Mouse (Mus musculus): Measurements from ENCODE around the gene B230104I21Rik. TPM values are rescaled to one million over a fixed set of nuclear protein-coding genes. Genes with fewer than 3 reads are reported as not detected.

B230104I21Rik gene
- polyA plus RNA-seq, 1 experiment = not detected

GRCm38 (mm10) chr4:154364752-154365151, 28.8 kb downstream of the B230104I21Rik start:
- 0 out of 2 replicates have a peak, but pooled peaks cover 2% of the 10 kb centered on the region for H3K4me1 ChIP-seq (ENCODE audit: control insufficient read depth, insufficient read depth, low read length)
- H3K27me3 ChIP-seq (replicated peaks; ENCODE audit: control insufficient read depth, insufficient read depth, low read length) = no peaks in the 10 kb centered on the region
- DNase-seq = no peak
- WGBS = 90% methylated on average over 2 of the region's 2 CpGs
- no peaks in the 10 kb centered on the region for H3K36me3 ChIP-seq (ENCODE audit: control insufficient read depth, insufficient read depth, low read length)
- no peak overlapping the region for H3K4me3 ChIP-seq (ENCODE audit: insufficient read depth, low read depth, low read length)
- no peak overlapping the region for H3K27ac ChIP-seq (ENCODE audit: insufficient read depth, low read depth, low read length)
- TF ChIP-seq POLR2A (IDR thresholded peaks at IDR 0.05; ENCODE audit: low read depth, low read length) = no peak
- no peak for TF ChIP-seq CTCF (conservative IDR thresholded peaks at IDR 0.05; ENCODE audit: insufficient read depth, insufficient read length, low read depth, low read length)

GRCm38 (mm10) chr4:154366836-154367235, 30.9 kb downstream of the B230104I21Rik start:
- Histone ChIP-seq H3K4me1 (ENCODE audit: control insufficient read depth, insufficient read depth, low read length) (no peaks in the 10 kb centered on the region), H3K36me3 (ENCODE audit: control insufficient read depth, insufficient read depth, low read length) (no peaks in the 10 kb centered on the region), H3K27me3 (replicated peaks; ENCODE audit: control insufficient read depth, insufficient read depth, low read length) (no peaks in the 10 kb centered on the region), H3K27ac (ENCODE audit: insufficient read depth, low read depth, low read length) (no peak overlapping the region), H3K4me3 (ENCODE audit: insufficient read depth, low read depth, low read length) (no peak overlapping the region)
- 82% methylated on average over 6 of the region's 6 CpGs for WGBS
- TF ChIP-seq CTCF (conservative IDR thresholded peaks at IDR 0.05; ENCODE audit: insufficient read depth, insufficient read length, low read depth, low read length) (no peak), POLR2A (IDR thresholded peaks at IDR 0.05; ENCODE audit: low read depth, low read length) (no peak)
- DNase-seq = no peak

- Histone ChIP-seq H3K27ac (ENCODE audit: insufficient read depth, low read depth, low read length) (no peak overlapping the region), H3K36me3 (ENCODE audit: control insufficient read depth, insufficient read depth, low read length) (no peaks in the 10 kb centered on the region), H3K4me3 (ENCODE audit: insufficient read depth, low read depth, low read length) (no peak overlapping the region), H3K27me3 (replicated peaks; ENCODE audit: control insufficient read depth, insufficient read depth, low read length) (no peaks in the 10 kb centered on the region), H3K4me1 (ENCODE audit: control insufficient read depth, insufficient read depth, low read length) (no peaks in the 10 kb centered on the region)
- TF ChIP-seq CTCF (conservative IDR thresholded peaks at IDR 0.05; ENCODE audit: insufficient read depth, insufficient read length, low read depth, low read length) (no peak), POLR2A (IDR thresholded peaks at IDR 0.05; ENCODE audit: low read depth, low read length) (no peak)
- no peak for DNase-seq
- WGBS = 61% methylated on average over 5 of the region's 5 CpGs
Observed at GRCm38 (mm10) chr4:154369089-154369488, 33.2 kb downstream of the B230104I21Rik start.

GRCm38 (mm10) chr4:154370841-154371240, 34.9 kb downstream of the B230104I21Rik start:
- DNase-seq = no peak
- no peak for TF ChIP-seq CTCF (conservative IDR thresholded peaks at IDR 0.05; ENCODE audit: insufficient read depth, insufficient read length, low read depth, low read length)
- no peak for TF ChIP-seq POLR2A (IDR thresholded peaks at IDR 0.05; ENCODE audit: low read depth, low read length)
- Histone ChIP-seq H3K4me1 (ENCODE audit: control insufficient read depth, insufficient read depth, low read length) (no peaks in the 10 kb centered on the region), H3K27me3 (replicated peaks; ENCODE audit: control insufficient read depth, insufficient read depth, low read length) (no peaks in the 10 kb centered on the region), H3K27ac (ENCODE audit: insufficient read depth, low read depth, low read length) (no peak overlapping the region), H3K4me3 (ENCODE audit: insufficient read depth, low read depth, low read length) (no peak overlapping the region), H3K36me3 (ENCODE audit: control insufficient read depth, insufficient read depth, low read length) (no peaks in the 10 kb centered on the region)
- WGBS = 70% methylated on average over 8 of the region's 8 CpGs

- H3K4me1 ChIP-seq (ENCODE audit: control insufficient read depth, insufficient read depth, low read length) = no peaks in the 10 kb centered on the region
- H3K27ac ChIP-seq (ENCODE audit: insufficient read depth, low read depth, low read length) = no peak overlapping the region
- H3K27me3 ChIP-seq (replicated peaks; ENCODE audit: control insufficient read depth, insufficient read depth, low read length) = no peaks in the 10 kb centered on the region
- H3K36me3 ChIP-seq (ENCODE audit: control insufficient read depth, insufficient read depth, low read length) = no peaks in the 10 kb centered on the region
- TF ChIP-seq CTCF (conservative IDR thresholded peaks at IDR 0.05; ENCODE audit: insufficient read depth, insufficient read length, low read depth, low read length) (no peak), POLR2A (IDR thresholded peaks at IDR 0.05; ENCODE audit: low read depth, low read length) (no peak)
- 59% methylated on average over 13 of the region's 13 CpGs for WGBS
- no peak for DNase-seq
- H3K4me3 ChIP-seq (ENCODE audit: insufficient read depth, low read depth, low read length) = no peak overlapping the region
Observed at GRCm38 (mm10) chr4:154371542-154372247, 35.8 kb downstream of the B230104I21Rik start.

GRCm38 (mm10) chr4:154375939-154376625, 40.2 kb downstream of the B230104I21Rik start:
- Histone ChIP-seq H3K4me3 (ENCODE audit: insufficient read depth, low read depth, low read length) (no peak overlapping the region), H3K36me3 (ENCODE audit: control insufficient read depth, insufficient read depth, low read length) (no peaks in the 10 kb centered on the region), H3K4me1 (ENCODE audit: control insufficient read depth, insufficient read depth, low read length) (no peaks in the 10 kb centered on the region), H3K27ac (ENCODE audit: insufficient read depth, low read depth, low read length) (no peak overlapping the region), H3K27me3 (replicated peaks; ENCODE audit: control insufficient read depth, insufficient read depth, low read length) (no peaks in the 10 kb centered on the region)
- no peak for TF ChIP-seq CTCF (conservative IDR thresholded peaks at IDR 0.05; ENCODE audit: insufficient read depth, insufficient read length, low read depth, low read length)
- no peak for TF ChIP-seq POLR2A (IDR thresholded peaks at IDR 0.05; ENCODE audit: low read depth, low read length)
- no peak for DNase-seq
- WGBS = 54% methylated on average over 10 of the region's 10 CpGs

- TF ChIP-seq POLR2A (IDR thresholded peaks at IDR 0.05; ENCODE audit: low read depth, low read length) (no peak), CTCF (conservative IDR thresholded peaks at IDR 0.05; ENCODE audit: insufficient read depth, insufficient read length, low read depth, low read length) (no peak)
- Histone ChIP-seq H3K27me3 (replicated peaks; ENCODE audit: control insufficient read depth, insufficient read depth, low read length) (no peaks in the 10 kb centered on the region), H3K4me1 (ENCODE audit: control insufficient read depth, insufficient read depth, low read length) (no peaks in the 10 kb centered on the region), H3K4me3 (ENCODE audit: insufficient read depth, low read depth, low read length) (no peak overlapping the region), H3K36me3 (ENCODE audit: control insufficient read depth, insufficient read depth, low read length) (no peaks in the 10 kb centered on the region), H3K27ac (ENCODE audit: insufficient read depth, low read depth, low read length) (no peak overlapping the region)
- no peak for DNase-seq
- WGBS = 97% methylated on average over 2 of the region's 2 CpGs
Observed at GRCm38 (mm10) chr4:154378876-154379275, 42.9 kb downstream of the B230104I21Rik start.

Data from kidney, adult 2 months (tissue).